Mouse (Mus musculus): ENCODE results near the gene Shh. TPM values are rescaled to one million over a fixed set of nuclear protein-coding genes. Genes with fewer than 3 reads are reported as not detected.

The Shh gene
- total and polyA plus RNA-seq, 2 experiments: 0.02 to 0.28 TPM

- H3K4me3 ChIP-seq (ENCODE audit: insufficient read depth, low read depth, low read length): no peak overlapping the region
- no peak for TF ChIP-seq POLR2A (IDR thresholded peaks at IDR 0.05; ENCODE audit: extremely low read depth, insufficient read depth, low read length)
- TF ChIP-seq CTCF (IDR thresholded peaks at IDR 0.05; ENCODE audit: low read depth, low read length): no peak
- H3K79me2 ChIP-seq (ENCODE audit: control insufficient read depth, insufficient read depth, low read length): no peaks in the 10 kb centered on the region
- peaks cover 42% of the 10 kb centered on the region for H3K36me3 ChIP-seq (ENCODE audit: control insufficient read depth, insufficient read depth, low read length)
- WGBS: 92% methylated on average over 10 of the region's 10 CpGs
- H3K27me3 ChIP-seq (ENCODE audit: control insufficient read depth, insufficient read depth, low read length): no peaks in the 10 kb centered on the region
- no peak overlapping the region for H3K9ac ChIP-seq (ENCODE audit: low read depth, low read length)
- no peak overlapping the region for H3K27ac ChIP-seq (replicated peaks; ENCODE audit: insufficient read depth, low read depth, low read length)
- DNase-seq (ENCODE audit: extremely low read depth, low read depth, low spot score): no peak
- H3K4me1 ChIP-seq (ENCODE audit: control insufficient read depth, insufficient read depth, low read length): no peaks in the 10 kb centered on the region
These were observed 48.3 kb downstream of the Shh start for GRCm38 (mm10) chr5:28418734-28419133.

- Histone ChIP-seq H3K27ac (replicated peaks; ENCODE audit: insufficient read depth, low read depth, low read length) (no peak overlapping the region), H3K4me1 (ENCODE audit: control insufficient read depth, insufficient read depth, low read length) (peaks cover 4% of the 10 kb centered on the region), H3K4me3 (ENCODE audit: insufficient read depth, low read depth, low read length) (no peak overlapping the region), H3K36me3 (ENCODE audit: control insufficient read depth, insufficient read depth, low read length) (peaks cover 56% of the 10 kb centered on the region), H3K27me3 (ENCODE audit: control insufficient read depth, insufficient read depth, low read length) (no peaks in the 10 kb centered on the region), H3K9ac (ENCODE audit: low read depth, low read length) (no peak overlapping the region), H3K79me2 (ENCODE audit: control insufficient read depth, insufficient read depth, low read length) (no peaks in the 10 kb centered on the region)
- no peak for TF ChIP-seq POLR2A (IDR thresholded peaks at IDR 0.05; ENCODE audit: extremely low read depth, insufficient read depth, low read length)
- no peak for DNase-seq (ENCODE audit: extremely low read depth, low read depth, low spot score)
These were observed 51.0 kb downstream of the Shh start for GRCm38 (mm10) chr5:28416029-28416428.

- no peak overlapping the region for H3K4me3 ChIP-seq (ENCODE audit: insufficient read depth, low read depth, low read length)
- 85% methylated on average over 3 of the region's 3 CpGs for WGBS
- H3K36me3 ChIP-seq (ENCODE audit: control insufficient read depth, insufficient read depth, low read length): peaks cover 67% of the 10 kb centered on the region
These were observed 53.0 kb downstream of the Shh start for GRCm38 (mm10) chr5:28414076-28414475.

GRCm38 (mm10) chr5:28413533-28413932 is 53.5 kb downstream of the Shh start:
- 76% methylated on average over 5 of the region's 5 CpGs for WGBS
- peaks cover 68% of the 10 kb centered on the region for H3K36me3 ChIP-seq (ENCODE audit: control insufficient read depth, insufficient read depth, low read length)
- H3K27ac ChIP-seq (replicated peaks; ENCODE audit: insufficient read depth, low read depth, low read length): no peak overlapping the region
- peaks cover 4% of the 10 kb centered on the region for H3K4me1 ChIP-seq (ENCODE audit: control insufficient read depth, insufficient read depth, low read length)
- no peak for DNase-seq (ENCODE audit: extremely low read depth, low read depth, low spot score)
- H3K9ac ChIP-seq (ENCODE audit: low read depth, low read length): no peak overlapping the region
- TF ChIP-seq POLR2A (IDR thresholded peaks at IDR 0.05; ENCODE audit: extremely low read depth, insufficient read depth, low read length) (no peak), CTCF (IDR thresholded peaks at IDR 0.05; ENCODE audit: low read depth, low read length) (no peak)
- H3K27me3 ChIP-seq (ENCODE audit: control insufficient read depth, insufficient read depth, low read length): no peaks in the 10 kb centered on the region
- H3K79me2 ChIP-seq (ENCODE audit: control insufficient read depth, insufficient read depth, low read length): no peaks in the 10 kb centered on the region
- no peak overlapping the region for H3K4me3 ChIP-seq (ENCODE audit: insufficient read depth, low read depth, low read length)

More at GRCm38 (mm10) chr5:28414076-28414475, 53.0 kb downstream of the Shh start:
- no peaks in the 10 kb centered on the region for H3K27me3 ChIP-seq (ENCODE audit: control insufficient read depth, insufficient read depth, low read length)
- no peak for TF ChIP-seq CTCF (IDR thresholded peaks at IDR 0.05; ENCODE audit: low read depth, low read length)
- TF ChIP-seq POLR2A (IDR thresholded peaks at IDR 0.05; ENCODE audit: extremely low read depth, insufficient read depth, low read length): no peak
- no peak overlapping the region for H3K27ac ChIP-seq (replicated peaks; ENCODE audit: insufficient read depth, low read depth, low read length)
- H3K9ac ChIP-seq (ENCODE audit: low read depth, low read length): no peak overlapping the region
- H3K4me1 ChIP-seq (ENCODE audit: control insufficient read depth, insufficient read depth, low read length): peaks cover 4% of the 10 kb centered on the region
- no peaks in the 10 kb centered on the region for H3K79me2 ChIP-seq (ENCODE audit: control insufficient read depth, insufficient read depth, low read length)
- no peak for DNase-seq (ENCODE audit: extremely low read depth, low read depth, low spot score)

GRCm38 (mm10) chr5:28412006-28412685 is 54.9 kb downstream of the Shh start:
- Histone ChIP-seq H3K4me3 (ENCODE audit: insufficient read depth, low read depth, low read length) (no peak overlapping the region), H3K4me1 (ENCODE audit: control insufficient read depth, insufficient read depth, low read length) (peaks cover 4% of the 10 kb centered on the region), H3K9ac (ENCODE audit: low read depth, low read length) (no peak overlapping the region), H3K36me3 (ENCODE audit: control insufficient read depth, insufficient read depth, low read length) (peaks cover 63% of the 10 kb centered on the region), H3K27me3 (ENCODE audit: control insufficient read depth, insufficient read depth, low read length) (no peaks in the 10 kb centered on the region), H3K79me2 (ENCODE audit: control insufficient read depth, insufficient read depth, low read length) (no peaks in the 10 kb centered on the region), H3K27ac (replicated peaks; ENCODE audit: insufficient read depth, low read depth, low read length) (peak overlapping the region; percentile 44)
- TF ChIP-seq POLR2A (IDR thresholded peaks at IDR 0.05; ENCODE audit: extremely low read depth, insufficient read depth, low read length) (no peak), CTCF (IDR thresholded peaks at IDR 0.05; ENCODE audit: low read depth, low read length) (no peak)
- DNase-seq (ENCODE audit: extremely low read depth, low read depth, low spot score): peak; percentile 92
- 22% methylated on average over 2 of the region's 2 CpGs for WGBS

Other genes with a start within 250 kb of the Shh start
- under 0.01 and 0.13 TPM in 2 replicates for gene Cnpy1, start 221.4 kb downstream of the Shh start, total RNA-seq (2014; rRNA removed)
- not detected in 2 replicates for gene Cnpy1, start 221.4 kb downstream of the Shh start, polyA plus RNA-seq (2012; rRNA removed)
- gene Rbm33, start 150.1 kb downstream of the Shh start, total RNA-seq (2014; rRNA removed): 17.1 and 22.6 TPM in 2 replicates
- 13.3 and 16.1 TPM in 2 replicates for gene Rbm33, start 150.1 kb downstream of the Shh start, polyA plus RNA-seq (2012; rRNA removed)